Mouse (Mus musculus) bone marrow, adult 2 months (tissue): Measurements from ENCODE around the gene Ttbk1. TPM values are rescaled to one million over a fixed set of nuclear protein-coding genes. Genes with fewer than 3 reads are reported as not detected.

ENCODE experiments used
- H3K27ac ChIP-seq: fragments of 200-500 bp; 2 replicates; pipeline ENCODE4 v1.5.1; 2012; ENCODE audit warnings: low read depth, mild to moderate bottlenecking, control low read depth, inconsistent platforms, low read length; ENCODE audit not compliant: control insufficient read depth, poor library complexity, insufficient read depth
- H3K4me1 ChIP-seq: fragments of 200-500 bp; 2 replicates; pipeline ENCODE4 v1.6.1; 2011; ENCODE audit warnings: low read length; ENCODE audit not compliant: control insufficient read depth, insufficient read depth
- H3K4me3 ChIP-seq: fragments of 200-500 bp; replicated peaks from 2 replicates; pipeline ENCODE3; 2011; ENCODE audit warnings: mild to moderate bottlenecking, low read depth, low read length, control low read depth; ENCODE audit not compliant: control insufficient read depth
- CTCF ChIP-seq: fragments of 200-500 bp; IDR thresholded peaks from 2 replicates; pipeline ENCODE4 v1.5.1; 2011; ENCODE audit warnings: low read length, control low read depth; ENCODE audit not compliant: control insufficient read depth, insufficient read depth
- POLR2A ChIP-seq: fragments of 200-500 bp; IDR thresholded peaks from 2 replicates; pipeline ENCODE4 v1.6.1; 2011; ENCODE audit warnings: low read depth, mild to moderate bottlenecking, control low read depth, low read length, borderline replicate concordance; ENCODE audit not compliant: control insufficient read depth
- WGBS: fragments of 180-500 bp; shearing (Covaris S2); methylation state at CpG from one replicate; pipeline ENCODE4 v1.1.7; 2018; 5-methylcytosine and 5-hydroxymethylcytosine counted together
- polyA plus RNA-seq: library from polyadenylated mRNA; stranded (reverse); fragments of >200 nt; gene quantifications from 2 replicates; pipeline ENCODE4 v1.2.4, GENCODE M21; 2011; ENCODE audit warnings: low replicate concordance; ENCODE audit not compliant: missing spikeins, insufficient read depth, insufficient read length

The Ttbk1 gene
- polyA plus RNA-seq, 1 experiment, result 1.2 TPM

GRCm38 (mm10) chr17:46426496-46426895 is 61.0 kb downstream of the Ttbk1 start:
- Histone ChIP-seq H3K27ac (no peak overlapping the region), H3K4me1 (no peaks in the 10 kb centered on the region), H3K4me3 (no peak overlapping the region)
- TF ChIP-seq CTCF, result no peak
- no peak for TF ChIP-seq POLR2A

GRCm38 (mm10) chr17:46419717-46420116 is 67.8 kb downstream of the Ttbk1 start:
- Histone ChIP-seq H3K4me3 (no peak overlapping the region), H3K4me1 (no peaks in the 10 kb centered on the region)
- TF ChIP-seq CTCF (peak; percentile 20; the same call in 1 of the 2 replicates), POLR2A (no peak)

GRCm38 (mm10) chr17:46418628-46419027 is 68.8 kb downstream of the Ttbk1 start:
- Histone ChIP-seq H3K4me1 (no peaks in the 10 kb centered on the region), H3K4me3 (no peak overlapping the region), H3K27ac (no peak overlapping the region)
- TF ChIP-seq CTCF (no peak), POLR2A (no peak)
- WGBS, result 72% methylated on average over 5 of the region's 5 CpGs

More at GRCm38 (mm10) chr17:46419717-46420116, 67.8 kb downstream of the Ttbk1 start:
- no peak overlapping the region for H3K27ac ChIP-seq

- TF ChIP-seq CTCF (0 out of 2 replicates have a peak, but pooled peaks have one; percentile 7), POLR2A (no peak)
- H3K27ac ChIP-seq, result no peak overlapping the region
- H3K4me1 ChIP-seq, result no peaks in the 10 kb centered on the region
- 36% methylated on average over 3 of the region's 3 CpGs for WGBS
- no peak overlapping the region for H3K4me3 ChIP-seq
Measured at GRCm38 (mm10) chr17:46408478-46408877, 79.0 kb downstream of the Ttbk1 start.

GRCm38 (mm10) chr17:46394631-46395030 is 92.8 kb downstream of the Ttbk1 start:
- no peak for TF ChIP-seq CTCF
- no peak for TF ChIP-seq POLR2A
- Histone ChIP-seq H3K4me3 (no peak overlapping the region), H3K4me1 (no peaks in the 10 kb centered on the region), H3K27ac (no peak overlapping the region)
- WGBS, result 87% methylated on average over 1 of the region's 1 CpGs

GRCm38 (mm10) chr17:46393012-46393411 is 94.5 kb downstream of the Ttbk1 start:
- no peak for TF ChIP-seq POLR2A
- TF ChIP-seq CTCF, result peak; percentile 65
- H3K4me1 ChIP-seq, result no peaks in the 10 kb centered on the region
- H3K27ac ChIP-seq, result no peak overlapping the region
- WGBS, result 50% methylated on average over 2 of the region's 2 CpGs
- H3K4me3 ChIP-seq, result no peak overlapping the region

Other genes with a start within 250 kb of the Ttbk1 start
- gene Polr1c, start 239.6 kb downstream of the Ttbk1 start, polyA plus RNA-seq, result 26.6 and 55.4 TPM in 2 replicates
- gene Yipf3, start 239.6 kb downstream of the Ttbk1 start, polyA plus RNA-seq, result 75.6 and 103 TPM in 2 replicates
- gene Lrrc73, start 234.1 kb downstream of the Ttbk1 start, polyA plus RNA-seq, result 1.4 and 2.4 TPM in 2 replicates
- 20.0 and 28.9 TPM in 2 replicates for gene Tjap1, start 204.6 kb downstream of the Ttbk1 start, polyA plus RNA-seq
- not detected in 2 replicates for gene Dlk2, start 190.3 kb downstream of the Ttbk1 start, polyA plus RNA-seq
- gene Abcc10, start 159.3 kb downstream of the Ttbk1 start, polyA plus RNA-seq, result 4.0 and 9.0 TPM in 2 replicates
- gene Zfp318, start 103.9 kb downstream of the Ttbk1 start, polyA plus RNA-seq, result 14.0 and 16.1 TPM in 2 replicates
- 2.7 TPM in 1 of 2 replicates, not detected in the other for gene Crip3, start 58.7 kb downstream of the Ttbk1 start, polyA plus RNA-seq
- gene Slc22a7, start 49.2 kb downstream of the Ttbk1 start, polyA plus RNA-seq, result 0.75 TPM in 1 of 2 replicates, not detected in the other
- 11.5 and 16.2 TPM in 2 replicates for gene Dnph1, start 9.0 kb upstream of the Ttbk1 start, polyA plus RNA-seq
- gene Cul9, start 58.7 kb upstream of the Ttbk1 start, polyA plus RNA-seq, result 11.1 and 14.9 TPM in 2 replicates
- gene Srf, start 68.5 kb upstream of the Ttbk1 start, polyA plus RNA-seq, result 14.6 and 17.4 TPM in 2 replicates
- gene Ptk7, start 141.8 kb upstream of the Ttbk1 start, polyA plus RNA-seq, result 0.68 and 3.9 TPM in 2 replicates
- gene Klc4, start 158.3 kb upstream of the Ttbk1 start, polyA plus RNA-seq, result 6.6 and 11.9 TPM in 2 replicates
- 49.3 and 50.2 TPM in 2 replicates for gene Mrpl2, start 158.6 kb upstream of the Ttbk1 start, polyA plus RNA-seq
- 9.1 and 12.5 TPM in 2 replicates for gene Cul7, start 162.7 kb upstream of the Ttbk1 start, polyA plus RNA-seq
- 10.3 and 23.3 TPM in 2 replicates for gene Rrp36, start 186.7 kb upstream of the Ttbk1 start, polyA plus RNA-seq
- gene Mea1, start 191.1 kb upstream of the Ttbk1 start, polyA plus RNA-seq, result 31.5 and 53.0 TPM in 2 replicates
- 37.6 and 41.7 TPM in 2 replicates for gene Klhdc3, start 193.2 kb upstream of the Ttbk1 start, polyA plus RNA-seq
- 23.7 and 47.1 TPM in 2 replicates for gene Ppp2r5d, start 217.4 kb upstream of the Ttbk1 start, polyA plus RNA-seq
- gene Pex6, start 223.8 kb upstream of the Ttbk1 start, polyA plus RNA-seq, result 22.6 and 28.8 TPM in 2 replicates
- 2.9 and 3.0 TPM in 2 replicates for gene Gnmt, start 241.5 kb upstream of the Ttbk1 start, polyA plus RNA-seq